Mouse (Mus musculus) erythroblast, embryonic 14.5 days (primary cell): ENCODE results near the gene Sh3rf1.

ENCODE experiments used
- GATA1 ChIP-seq: IDR thresholded peaks from 2 replicates; pipeline ENCODE4 v1.6.1; 2012; ENCODE audit warnings: low read length, inconsistent platforms, mixed read lengths
- TAL1 ChIP-seq: IDR thresholded peaks from 3 replicates; pipeline ENCODE4 v1.6.1; 2012; ENCODE audit warnings: low read length, inconsistent platforms, mixed read lengths

DNA sequence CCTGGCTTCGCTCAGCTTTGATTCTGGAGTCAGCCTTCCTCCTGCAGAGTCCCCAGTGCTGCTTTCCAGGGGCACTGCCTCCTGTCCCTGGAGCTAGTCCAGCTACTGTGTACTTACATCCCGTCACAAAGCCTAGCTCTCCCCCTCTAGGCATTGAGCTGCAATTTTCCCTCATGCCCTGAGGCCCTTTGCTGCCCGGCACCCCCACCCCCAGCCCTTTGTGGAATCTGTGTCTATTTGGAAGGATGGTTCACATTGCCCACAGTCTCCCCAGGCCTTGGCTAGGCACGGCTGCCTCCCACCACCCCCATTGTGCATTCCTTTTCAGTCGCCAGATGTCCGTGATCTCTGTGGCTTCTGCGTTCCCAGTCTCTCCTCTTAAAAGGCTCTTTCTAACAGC, 163.0 kb downstream of the Sh3rf1 start:
- TF ChIP-seq GATA1: no peak
- TF ChIP-seq TAL1: no peak
